Mouse (Mus musculus) WW6 (cell line): ENCODE measurements around the gene Evi2.

Source experiments
- DNase-seq: peaks from one replicate; pipeline ENCODE4 v3.0.0-alpha.2; 2013; ENCODE audit warnings: low read depth, low spot score

Gene Evi2

DNA sequence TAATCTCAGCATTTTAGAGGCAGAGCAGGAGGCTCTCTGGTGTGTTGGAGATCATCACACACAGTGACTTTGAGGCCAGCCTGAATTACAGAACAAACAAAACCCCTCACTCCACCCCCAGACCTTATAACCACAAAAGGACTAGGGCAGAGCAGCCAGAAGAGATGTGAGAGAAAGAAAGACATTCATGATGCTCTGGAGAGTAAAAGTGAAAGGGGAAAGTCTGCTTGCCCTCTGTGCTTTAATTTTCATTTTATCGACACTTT lies 6.1 kb downstream of the Evi2 start:
- DNase-seq: no peak

GRCm38 (mm10) chr11:79523560-79524309 lies 6.7 kb downstream of the Evi2 start, which contains the start of gene Evi2b:
Gene Evi2b (minus strand): TSS chr11:79523762.
- DNase-seq: no peak

DNA sequence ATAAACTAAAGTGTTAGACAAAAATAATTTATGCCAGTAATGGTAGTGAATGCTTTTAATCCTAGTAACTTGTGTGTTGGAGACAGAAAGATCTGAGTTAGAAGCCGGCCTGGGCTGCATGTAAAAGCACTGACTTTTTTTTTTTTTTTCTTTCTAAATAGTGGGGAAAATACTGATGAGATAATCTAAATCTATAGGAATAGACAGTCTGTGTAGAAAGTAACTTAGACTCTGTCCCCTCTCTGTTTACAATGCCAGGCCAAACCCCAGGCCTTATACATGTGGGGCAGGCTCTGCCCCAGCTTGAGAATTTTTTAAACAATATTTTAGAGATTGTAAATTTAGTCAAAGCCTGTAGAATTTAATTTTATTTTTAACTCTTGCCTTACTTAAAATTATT lies 7.4 kb downstream of the Evi2 start:
- DNase-seq: no peak

- no peak for DNase-seq
Measured at GRCm38 (mm10) chr11:79521930-79522329, 8.5 kb downstream of the Evi2 start.

- no peak for DNase-seq
Measured at GRCm38 (mm10) chr11:79520772-79521171, 9.6 kb downstream of the Evi2 start.

- DNase-seq: no peak
Measured at GRCm38 (mm10) chr11:79519878-79520291, 10.5 kb downstream of the Evi2 start.

- no peak for DNase-seq
Measured at GRCm38 (mm10) chr11:79519299-79519698, 11.1 kb downstream of the Evi2 start.

GRCm38 (mm10) chr11:79515798-79516197 lies 14.6 kb downstream of the Evi2 start:
- no peak for DNase-seq

- no peak for DNase-seq
Measured at GRCm38 (mm10) chr11:79515331-79515730, 15.1 kb downstream of the Evi2 start.

DNA sequence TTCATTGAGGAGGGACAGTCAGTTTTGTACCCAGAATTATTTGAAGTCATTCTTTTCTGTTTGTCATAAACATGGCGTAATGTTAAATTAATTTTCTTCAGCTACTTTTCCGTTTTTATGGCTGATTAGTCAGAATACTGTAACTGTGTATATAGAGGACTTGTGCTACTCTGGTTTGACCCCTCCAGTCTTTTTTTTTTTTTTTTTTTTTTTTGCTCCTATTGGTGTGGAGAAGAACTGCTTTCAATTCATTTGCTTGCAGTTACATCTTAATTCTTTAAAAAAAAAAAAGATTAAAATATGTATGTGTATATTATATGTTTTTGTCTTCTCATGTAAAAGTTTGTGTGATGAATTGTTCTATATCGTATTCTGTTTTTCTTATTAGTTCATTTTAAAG lies 18.4 kb downstream of the Evi2 start:
- no peak for DNase-seq

- no peak for DNase-seq
Measured at GRCm38 (mm10) chr11:79504506-79504905, 25.9 kb downstream of the Evi2 start.

DNA sequence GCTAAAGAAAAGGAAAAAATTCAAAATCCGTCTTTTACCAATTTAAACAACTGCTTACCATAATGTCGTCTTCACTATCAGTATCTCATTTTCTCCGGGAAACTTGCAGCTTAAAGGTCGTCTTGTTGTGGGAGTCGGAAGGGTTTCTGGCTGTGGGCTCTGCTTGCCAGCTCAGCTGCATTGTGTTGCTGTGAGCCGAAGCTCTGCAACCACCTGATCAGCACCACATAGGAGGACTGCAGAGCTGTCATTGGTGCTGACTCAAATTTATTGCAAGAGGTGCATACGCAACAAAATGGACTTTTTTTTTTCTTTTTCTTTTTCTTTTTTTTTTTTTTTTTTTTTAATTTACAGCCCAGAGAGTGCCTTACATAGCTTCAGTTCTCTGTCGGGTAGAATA lies 26.5 kb downstream of the Evi2 start, which contains the start of gene Omg:
Gene Omg (minus strand): TSS at position 240 of the 400 bp plus-strand sequence.
- DNase-seq: no peak

DNA sequence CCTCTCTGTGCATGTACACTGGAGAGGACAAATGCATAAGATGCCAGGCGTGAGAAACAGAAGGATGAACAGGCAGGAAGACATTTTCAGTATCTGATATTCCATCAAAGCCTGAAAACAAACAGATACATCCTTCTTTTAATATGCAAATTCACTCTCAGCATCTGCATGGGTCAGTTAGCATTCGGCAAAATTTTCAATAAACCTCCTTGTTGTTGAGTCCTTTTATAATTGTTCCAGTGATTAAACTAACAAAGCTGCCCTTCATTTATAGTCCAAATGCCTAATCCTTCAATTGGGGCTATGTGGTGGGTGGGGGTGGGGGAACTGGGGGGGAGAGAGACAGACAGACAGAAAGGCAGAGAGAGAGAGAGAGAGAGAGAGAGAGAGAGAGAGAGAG lies 27.5 kb downstream of the Evi2 start:
- no peak for DNase-seq

DNA sequence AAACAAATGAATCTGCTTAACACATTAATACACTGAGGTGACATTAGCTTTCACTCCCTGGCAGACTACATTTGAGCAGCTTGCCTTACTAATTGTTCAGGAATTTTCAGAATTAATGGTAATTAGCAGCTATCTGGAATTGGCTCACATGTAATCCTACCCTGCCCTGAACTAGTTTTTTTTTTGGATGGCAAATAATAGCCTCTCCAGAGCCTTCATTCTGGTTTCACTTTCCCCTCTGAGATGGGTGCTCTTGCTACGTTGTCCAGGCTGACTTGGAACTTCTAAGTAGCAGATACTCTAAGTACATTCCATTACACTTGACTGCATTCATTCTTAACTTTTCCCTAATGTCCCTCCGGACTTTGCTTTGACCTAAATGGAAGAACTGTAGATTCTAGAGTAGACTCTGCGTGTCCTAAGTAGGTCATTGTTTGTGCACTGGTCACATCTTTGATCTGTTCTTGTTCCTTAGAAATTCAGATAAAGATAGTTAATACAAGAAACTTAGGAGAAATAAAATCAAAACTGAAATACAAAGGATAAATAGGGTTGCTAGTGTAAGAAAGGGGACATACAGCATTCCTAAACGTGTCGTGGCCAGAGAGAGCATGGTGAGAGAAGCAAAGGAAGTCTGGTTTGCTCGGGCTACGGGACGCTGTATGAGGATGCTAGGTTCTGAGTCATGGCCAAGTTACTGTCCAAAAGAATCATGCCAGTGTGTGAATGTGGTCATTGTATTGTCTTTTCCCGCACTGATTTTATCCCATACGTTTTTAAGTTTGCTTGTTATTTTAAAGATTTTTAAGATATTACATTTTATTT lies 35.2 kb downstream of the Evi2 start:
- DNase-seq: no peak

DNA sequence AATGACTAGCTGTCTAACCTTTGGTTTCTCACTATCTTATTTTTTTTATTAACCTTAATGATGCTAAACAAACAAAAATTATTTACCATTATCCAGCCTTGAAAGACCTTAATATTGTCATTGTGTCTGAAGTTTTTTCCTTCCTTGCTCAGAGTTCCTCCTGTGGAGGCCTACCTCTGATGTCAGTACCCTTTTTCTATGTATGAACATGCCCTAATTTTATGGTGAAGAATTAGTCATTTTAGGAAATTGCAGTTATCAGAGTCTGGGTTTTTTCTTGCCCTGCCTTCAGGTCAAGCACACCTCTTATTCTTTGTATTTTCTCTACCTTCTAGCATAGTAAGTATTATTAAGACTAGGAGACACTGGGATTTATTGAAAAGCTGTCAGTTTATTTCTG lies 45.7 kb downstream of the Evi2 start:
- no peak for DNase-seq

- no peak for DNase-seq
Measured at GRCm38 (mm10) chr11:79483876-79484528, 46.4 kb downstream of the Evi2 start.

- DNase-seq: no peak
Measured at GRCm38 (mm10) chr11:79483392-79483791, 47.0 kb downstream of the Evi2 start.

- DNase-seq: no peak
Measured at GRCm38 (mm10) chr11:79468097-79468496, 62.3 kb downstream of the Evi2 start.
